Mouse (Mus musculus): Measurements from ENCODE around the gene Isyna1. TPM values are rescaled to one million over a fixed set of nuclear protein-coding genes. Genes with fewer than 3 reads are reported as not detected.

Isyna1 gene
- polyA plus RNA-seq, 1 experiment from 2014 or later = 225 TPM

- 86% methylated on average over 2 of the region's 2 CpGs for WGBS
- DNase-seq (ENCODE audit: low spot score) = no peak
- Histone ChIP-seq H3K9me3 (replicated peaks) (no peaks in the 10 kb centered on the region), H3K36me3 (peaks cover 5% of the 10 kb centered on the region), H3K4me1 (peaks cover 44% of the 10 kb centered on the region), H3K27ac (no peak overlapping the region), H3K4me3 (no peak overlapping the region), H3K27me3 (ENCODE audit: low read depth, poor library complexity, severe bottlenecking) (no peaks in the 10 kb centered on the region)
These were observed 49.9 kb downstream of the Isyna1 start for GRCm38 (mm10) chr8:70644065-70644464.

DNA sequence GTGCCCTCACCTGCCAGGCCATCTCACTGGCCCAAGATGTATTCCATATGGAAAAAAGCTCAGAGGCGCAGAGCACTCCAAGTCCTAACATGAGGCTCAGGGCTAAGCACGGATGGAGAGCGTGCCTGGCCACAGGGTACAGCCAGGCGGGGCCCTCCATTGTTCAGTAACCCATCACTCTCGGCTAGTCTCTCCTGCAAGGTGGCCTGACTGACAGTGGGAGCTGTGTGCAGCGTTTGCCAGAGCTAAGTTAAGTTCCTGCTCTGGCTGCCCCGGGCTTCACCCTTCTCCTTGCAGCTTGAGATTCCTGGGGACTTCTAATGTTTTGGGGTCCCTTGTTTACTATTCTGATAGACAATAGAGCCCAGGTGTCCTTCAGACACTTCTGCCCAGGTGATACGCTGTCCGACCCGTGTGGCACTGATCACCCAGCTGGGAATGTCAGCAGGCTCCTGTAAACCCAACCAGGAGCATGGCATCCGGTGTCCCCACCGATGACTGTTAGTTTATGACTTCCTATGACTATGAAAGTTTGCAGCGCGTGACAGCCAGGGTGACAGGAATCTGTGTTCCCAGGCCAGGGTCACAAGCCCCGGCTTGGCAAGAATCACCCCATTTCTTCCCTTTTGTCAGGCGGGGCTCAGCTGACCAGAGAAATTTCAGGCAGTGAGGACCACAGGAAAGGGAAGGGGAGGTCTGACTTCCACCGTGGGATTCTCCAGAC lies 51.5 kb downstream of the Isyna1 start:
- peaks cover 50% of the 10 kb centered on the region for H3K4me1 ChIP-seq
- WGBS = 72% methylated on average over 17 of the region's 17 CpGs
- no peaks in the 10 kb centered on the region for H3K27me3 ChIP-seq (ENCODE audit: low read depth, poor library complexity, severe bottlenecking)
- H3K4me3 ChIP-seq = no peak overlapping the region
- peaks cover 21% of the 10 kb centered on the region for H3K36me3 ChIP-seq
- peak overlapping the region; percentile 79 for H3K27ac ChIP-seq
- no peak for DNase-seq (ENCODE audit: low spot score)
- no peaks in the 10 kb centered on the region for H3K9me3 ChIP-seq (replicated peaks)

DNA sequence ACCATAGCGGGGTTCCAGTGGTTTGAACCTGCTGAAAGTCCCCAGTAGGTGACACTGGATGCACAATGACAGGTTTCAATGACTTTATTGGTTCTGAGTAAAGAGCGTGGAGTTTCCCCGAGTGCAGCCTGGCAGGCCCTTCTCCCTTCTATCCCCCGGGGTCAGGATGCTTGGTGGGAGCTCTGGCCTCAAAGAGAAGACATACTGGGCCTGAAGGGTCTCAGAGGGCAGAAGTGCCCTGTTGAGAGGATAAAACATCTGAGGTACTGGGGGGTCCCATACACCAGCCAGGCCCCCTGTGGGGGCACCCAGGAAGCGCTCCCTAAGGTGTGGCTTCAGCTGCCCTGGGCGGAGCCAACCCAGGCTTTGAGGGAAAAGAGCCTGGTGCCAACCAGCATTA lies 52.2 kb downstream of the Isyna1 start:
- Histone ChIP-seq H3K27ac (peak overlapping the region; percentile 79), H3K36me3 (peaks cover 28% of the 10 kb centered on the region), H3K27me3 (ENCODE audit: low read depth, poor library complexity, severe bottlenecking) (no peaks in the 10 kb centered on the region), H3K4me1 (peaks cover 50% of the 10 kb centered on the region), H3K9me3 (replicated peaks) (no peaks in the 10 kb centered on the region), H3K4me3 (no peak overlapping the region)
- WGBS = 74% methylated on average over 6 of the region's 6 CpGs
- no peak for DNase-seq (ENCODE audit: low spot score)

DNA sequence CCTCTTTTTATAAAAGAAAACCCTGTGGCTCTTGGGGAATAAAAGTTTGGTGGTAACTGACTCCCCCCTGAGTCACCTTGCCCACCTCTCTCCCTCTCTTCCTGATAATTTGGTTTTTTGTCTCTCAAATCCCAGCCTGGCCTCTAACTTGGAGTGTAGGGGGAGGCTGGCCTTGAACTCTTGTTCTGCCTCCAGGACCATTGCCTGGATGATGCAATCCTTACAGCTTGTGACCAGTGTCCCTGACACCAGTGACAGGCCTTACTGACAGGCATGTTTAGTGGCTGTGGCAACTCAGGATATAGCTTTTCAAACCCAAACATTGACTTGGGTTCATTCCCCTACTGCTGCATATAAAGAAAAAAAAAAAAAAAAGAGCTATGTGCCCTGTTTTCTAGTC lies 52.6 kb downstream of the Isyna1 start:
- Histone ChIP-seq H3K4me1 (peaks cover 50% of the 10 kb centered on the region), H3K36me3 (peaks cover 31% of the 10 kb centered on the region), H3K27ac (peak overlapping the region; percentile 79), H3K4me3 (no peak overlapping the region), H3K9me3 (replicated peaks) (no peaks in the 10 kb centered on the region), H3K27me3 (ENCODE audit: low read depth, poor library complexity, severe bottlenecking) (no peaks in the 10 kb centered on the region)
- no peak for DNase-seq (ENCODE audit: low spot score)

Other genes starting within 250 kb of the Isyna1 start
- 25.6 and 26.7 TPM in 2 replicates for gene Upf1, start 241.1 kb upstream of the Isyna1 start, polyA plus RNA-seq (2016; fragmentation: Nextera tagmentation; extraction: Ambion mirVana)
- 0.08 and 0.35 TPM in 2 replicates for gene Comp, start 220.8 kb upstream of the Isyna1 start, polyA plus RNA-seq (2016; fragmentation: Nextera tagmentation; extraction: Ambion mirVana)
- gene Crtc1, start 154.8 kb upstream of the Isyna1 start, polyA plus RNA-seq (2016; fragmentation: Nextera tagmentation; extraction: Ambion mirVana) = 20.1 and 23.2 TPM in 2 replicates
- gene Klhl26, start 117.4 kb upstream of the Isyna1 start, polyA plus RNA-seq (2016; fragmentation: Nextera tagmentation; extraction: Ambion mirVana) = 24.1 and 29.0 TPM in 2 replicates
- gene Tmem59l, start 107.0 kb upstream of the Isyna1 start, polyA plus RNA-seq (2016; fragmentation: Nextera tagmentation; extraction: Ambion mirVana) = 22.4 and 23.7 TPM in 2 replicates
- 79.8 and 126 TPM in 2 replicates for gene Crlf1, start 101.2 kb upstream of the Isyna1 start, polyA plus RNA-seq (2016; fragmentation: Nextera tagmentation; extraction: Ambion mirVana)
- 126 and 143 TPM in 2 replicates for gene Rex1bd, start 87.6 kb upstream of the Isyna1 start, polyA plus RNA-seq (2016; fragmentation: Nextera tagmentation; extraction: Ambion mirVana)
- 877 and 996 TPM in 2 replicates for gene Uba52, start 83.6 kb upstream of the Isyna1 start, polyA plus RNA-seq (2016; fragmentation: Nextera tagmentation; extraction: Ambion mirVana)
- 297 and 310 TPM in 2 replicates for gene Fkbp8, start 66.6 kb upstream of the Isyna1 start, polyA plus RNA-seq (2016; fragmentation: Nextera tagmentation; extraction: Ambion mirVana)
- 45.4 and 46.6 TPM in 2 replicates for gene Kxd1, start 66.4 kb upstream of the Isyna1 start, polyA plus RNA-seq (2016; fragmentation: Nextera tagmentation; extraction: Ambion mirVana)
- gene Ell, start 54.9 kb upstream of the Isyna1 start, polyA plus RNA-seq (2016; fragmentation: Nextera tagmentation; extraction: Ambion mirVana) = 20.9 and 26.1 TPM in 2 replicates
- 164 and 182 TPM in 2 replicates for gene Ssbp4, start 14.5 kb downstream of the Isyna1 start, polyA plus RNA-seq (2016; fragmentation: Nextera tagmentation; extraction: Ambion mirVana)
- 0.38 and 0.64 TPM in 2 replicates for gene Lrrc25, start 21.8 kb downstream of the Isyna1 start, polyA plus RNA-seq (2016; fragmentation: Nextera tagmentation; extraction: Ambion mirVana)
- gene Gdf15, start 38.1 kb downstream of the Isyna1 start, polyA plus RNA-seq (2016; fragmentation: Nextera tagmentation; extraction: Ambion mirVana) = not detected in 2 replicates
- gene Pgpep1, start 66.0 kb downstream of the Isyna1 start, polyA plus RNA-seq (2016; fragmentation: Nextera tagmentation; extraction: Ambion mirVana) = 44.7 and 45.0 TPM in 2 replicates
- gene Lsm4, start 78.9 kb downstream of the Isyna1 start, polyA plus RNA-seq (2016; fragmentation: Nextera tagmentation; extraction: Ambion mirVana) = 405 and 438 TPM in 2 replicates
- gene Jund, start 104.6 kb downstream of the Isyna1 start, polyA plus RNA-seq (2016; fragmentation: Nextera tagmentation; extraction: Ambion mirVana) = 69.0 and 80.6 TPM in 2 replicates
- not detected in 2 replicates for gene Iqcn, start 109.1 kb downstream of the Isyna1 start, polyA plus RNA-seq (2016; fragmentation: Nextera tagmentation; extraction: Ambion mirVana)
- not detected in 2 replicates for gene Gm3336, start 124.2 kb downstream of the Isyna1 start, polyA plus RNA-seq (2016; fragmentation: Nextera tagmentation; extraction: Ambion mirVana)
- gene Pde4c, start 129.3 kb downstream of the Isyna1 start, polyA plus RNA-seq (2016; fragmentation: Nextera tagmentation; extraction: Ambion mirVana) = 0.10 and 0.25 TPM in 2 replicates
- 7.1 and 10.8 TPM in 2 replicates for gene Rab3a, start 160.3 kb downstream of the Isyna1 start, polyA plus RNA-seq (2016; fragmentation: Nextera tagmentation; extraction: Ambion mirVana)
- gene Mpv17l2, start 166.6 kb downstream of the Isyna1 start, polyA plus RNA-seq (2016; fragmentation: Nextera tagmentation; extraction: Ambion mirVana) = 25.2 and 29.9 TPM in 2 replicates
- gene Pik3r2, start 182.3 kb downstream of the Isyna1 start, polyA plus RNA-seq (2016; fragmentation: Nextera tagmentation; extraction: Ambion mirVana) = 92.7 and 100 TPM in 2 replicates
- 12.7 and 17.1 TPM in 2 replicates for gene Mast3, start 210.7 kb downstream of the Isyna1 start, polyA plus RNA-seq (2016; fragmentation: Nextera tagmentation; extraction: Ambion mirVana)
- not detected in 2 replicates for gene Il12rb1, start 214.1 kb downstream of the Isyna1 start, polyA plus RNA-seq (2016; fragmentation: Nextera tagmentation; extraction: Ambion mirVana)
- 4.4 and 5.0 TPM in 2 replicates for gene Arrdc2, start 245.3 kb downstream of the Isyna1 start, polyA plus RNA-seq (2016; fragmentation: Nextera tagmentation; extraction: Ambion mirVana)

Measured in limb, embryonic 10.5 days (tissue).